Mouse (Mus musculus) thymus, postnatal 25 days (tissue): ENCODE measurements around the gene Hic2.
"Not testable (repeated sequence)": the region's sequence is repeated elsewhere in the genome, so short reads cannot be mapped to it uniquely, and the experiment has no call there.

Source experiments
- DNase-seq: peaks from one replicate; pipeline ENCODE4 v3.0.0; 2022

Gene Hic2

GRCm38 (mm10) chr16:17232794-17233701 is at the start of gene Hic2:
Hic2 (plus strand) TSS chr16:17233572.
- DNase-seq, result peak; percentile 92

DNA sequence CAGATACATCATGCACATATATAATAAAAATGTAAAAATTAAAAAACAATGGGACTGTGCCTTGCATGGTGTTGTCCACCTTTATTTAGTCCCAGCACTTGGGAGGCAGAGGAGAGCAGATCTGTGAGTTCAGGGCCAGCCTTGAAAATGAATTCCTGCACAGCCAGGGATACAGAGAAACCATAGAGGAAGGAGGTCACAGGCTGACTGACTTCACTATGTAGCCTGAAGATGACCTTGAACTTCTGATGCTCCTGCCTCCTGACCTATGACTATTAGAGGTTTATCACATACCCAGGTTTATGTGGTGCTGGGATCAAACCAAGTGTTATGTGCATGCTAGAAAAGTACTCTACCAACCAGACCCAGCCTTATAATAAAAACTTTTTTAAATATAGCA is 47.9 kb upstream of the Hic2 start:
- DNase-seq, result no peak

DNA sequence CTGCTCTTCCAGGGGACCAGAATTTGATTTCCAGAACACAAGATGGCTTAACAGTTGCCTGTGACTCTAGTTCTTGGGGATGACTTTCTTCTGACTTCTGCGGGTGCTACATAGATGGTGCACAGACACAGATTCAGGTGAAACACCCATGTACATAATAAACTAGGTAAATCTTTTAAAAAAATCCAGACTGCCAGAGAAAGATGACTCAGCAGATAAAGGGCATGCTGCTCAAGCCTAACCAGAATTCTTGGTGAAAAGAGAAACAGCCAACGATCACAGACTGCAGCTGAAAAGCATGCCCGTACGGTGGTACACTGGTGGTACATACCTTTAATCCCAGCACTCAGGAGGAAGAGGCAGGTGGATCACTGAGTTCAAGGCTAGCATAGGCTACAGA is 39.5 kb upstream of the Hic2 start:
- DNase-seq, result no peak

DNA sequence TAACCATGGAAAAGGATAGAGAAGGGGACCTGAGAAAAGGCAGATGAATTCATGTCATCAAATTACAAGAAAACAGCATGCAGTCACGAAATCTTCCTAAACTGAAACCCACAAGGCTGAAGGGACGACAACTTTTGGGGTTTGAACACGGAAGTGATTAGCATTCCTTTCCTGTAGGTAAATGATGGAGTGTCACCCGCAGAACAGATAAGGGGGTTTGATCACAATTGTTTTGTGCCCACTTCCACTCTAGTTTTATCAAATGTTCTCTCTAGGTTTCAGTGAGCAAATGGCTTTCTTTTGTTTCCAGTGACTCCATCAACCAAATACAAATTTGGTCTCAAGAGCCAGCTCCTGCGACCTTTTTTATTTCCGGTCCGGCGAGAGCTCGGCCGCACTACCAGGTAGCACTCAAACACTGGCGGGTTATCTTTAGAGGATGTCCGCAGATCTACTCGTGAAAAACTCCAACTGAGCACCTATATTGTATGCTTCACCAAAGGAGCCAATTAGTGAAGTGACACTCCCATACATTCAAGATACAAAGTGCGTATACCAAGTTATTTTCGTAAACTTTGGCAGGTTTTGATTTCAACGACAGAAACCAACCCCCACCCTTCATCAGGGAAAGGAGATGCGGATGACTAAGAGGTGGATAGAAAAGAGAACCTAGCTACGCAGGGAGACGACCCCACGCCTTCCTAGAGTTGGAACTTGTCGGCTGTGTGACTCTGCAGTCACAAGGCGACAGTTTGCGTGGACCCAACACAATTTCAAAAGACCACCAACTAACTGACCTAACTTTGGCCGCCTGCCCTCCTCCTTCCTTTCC is 33.0 kb upstream of the Hic2 start:
- peak; percentile 8 for DNase-seq

GRCm38 (mm10) chr16:17200953-17201707 is 32.2 kb upstream of the Hic2 start:
- DNase-seq, result peak; percentile 89

DNA sequence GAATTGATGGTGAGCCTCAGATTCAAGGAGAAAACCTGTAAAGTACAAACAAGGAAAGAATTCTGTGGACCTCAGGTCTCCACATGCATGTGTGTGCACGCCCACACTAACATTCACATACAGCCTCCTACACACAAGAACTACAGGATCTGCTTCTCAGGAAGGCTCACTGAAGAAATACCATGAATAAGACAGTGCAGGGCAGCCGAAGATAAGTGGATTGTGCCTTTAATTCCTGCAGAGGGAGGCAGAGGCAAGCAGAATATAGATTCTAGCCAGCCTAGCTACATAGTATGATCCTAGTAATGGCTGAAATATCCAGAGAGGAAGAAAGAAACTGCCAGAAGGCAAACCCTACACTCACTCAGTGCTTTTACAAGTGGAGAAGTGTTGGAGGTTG is 31.4 kb upstream of the Hic2 start:
- DNase-seq, result no peak

- DNase-seq, result no peak
Observed at GRCm38 (mm10) chr16:17202549-17202948, 30.8 kb upstream of the Hic2 start, which contains the start of gene Ube2l3. Ube2l3 (minus strand) TSS chr16:17202649.

DNA sequence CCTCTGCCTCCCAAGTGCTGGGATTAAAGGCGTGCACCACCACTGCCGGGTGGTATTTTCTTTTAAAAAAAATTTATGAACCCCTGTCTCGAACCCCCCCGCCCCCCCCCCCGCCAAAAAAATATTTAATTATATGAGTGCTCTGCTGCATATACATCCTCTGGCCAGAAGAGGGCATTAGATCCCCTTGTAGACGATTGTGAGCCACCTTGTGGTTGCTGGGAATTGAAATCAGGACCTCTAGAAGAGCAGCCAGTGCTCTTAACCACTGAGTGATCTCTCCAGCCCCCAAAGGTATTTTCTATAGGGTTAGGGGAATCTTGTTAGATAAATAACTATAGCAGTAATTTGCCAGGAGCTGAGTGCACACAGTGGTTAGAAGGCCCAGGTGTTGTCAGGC is 28.4 kb upstream of the Hic2 start:
- DNase-seq, result peak; percentile 44

GRCm38 (mm10) chr16:17208389-17209361 is 24.7 kb upstream of the Hic2 start, which contains the start of gene Rimbp3:
Rimbp3 (plus strand) TSS chr16:17208603.
- DNase-seq, result peak; percentile 86

GRCm38 (mm10) chr16:17209404-17209960 is 23.9 kb upstream of the Hic2 start:
- DNase-seq, result no peak

DNA sequence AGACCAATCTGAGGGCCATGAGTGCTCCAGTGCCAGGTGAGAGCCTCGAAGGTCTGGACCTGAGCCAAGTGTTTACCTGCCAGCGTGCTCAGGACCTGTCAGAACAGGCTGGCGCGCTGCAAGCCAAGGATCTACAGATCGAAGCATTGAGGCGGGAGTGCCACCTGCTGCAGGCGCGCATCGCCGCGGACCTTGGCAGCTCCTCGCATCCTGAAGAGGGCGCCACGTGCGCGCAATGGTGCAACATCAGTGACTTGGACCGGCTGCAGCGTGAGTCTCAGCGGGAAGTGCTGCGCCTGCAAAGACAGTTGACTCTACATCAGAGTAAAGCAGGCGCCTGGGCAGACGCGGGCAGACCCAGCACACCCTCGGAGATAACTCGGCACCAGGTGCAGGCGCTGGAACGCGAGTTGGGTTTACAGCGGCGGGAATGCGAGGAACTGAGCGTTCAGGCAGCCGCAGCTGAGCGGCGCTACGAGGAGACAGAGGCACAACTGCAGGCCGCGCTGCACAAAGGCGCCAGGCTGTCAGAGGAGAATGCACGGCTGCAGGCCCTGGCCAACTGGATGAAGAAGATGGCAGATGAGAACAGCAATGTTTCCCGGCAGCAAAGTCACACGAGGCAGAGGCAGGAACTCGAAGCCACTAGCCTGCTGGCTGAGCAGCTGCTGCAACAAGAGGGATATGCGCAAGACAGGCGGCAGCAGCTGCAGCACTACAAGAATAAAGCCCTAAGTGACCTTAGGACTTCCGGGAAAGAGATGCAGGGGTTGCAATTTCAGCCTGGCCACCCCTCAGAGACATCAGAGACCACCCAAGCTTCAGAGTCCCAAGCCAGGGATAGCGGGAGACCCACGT is 23.2 kb upstream of the Hic2 start:
- DNase-seq, result peak; percentile 95

GRCm38 (mm10) chr16:17216934-17217633 is 16.3 kb upstream of the Hic2 start:
- DNase-seq, result no peak

DNA sequence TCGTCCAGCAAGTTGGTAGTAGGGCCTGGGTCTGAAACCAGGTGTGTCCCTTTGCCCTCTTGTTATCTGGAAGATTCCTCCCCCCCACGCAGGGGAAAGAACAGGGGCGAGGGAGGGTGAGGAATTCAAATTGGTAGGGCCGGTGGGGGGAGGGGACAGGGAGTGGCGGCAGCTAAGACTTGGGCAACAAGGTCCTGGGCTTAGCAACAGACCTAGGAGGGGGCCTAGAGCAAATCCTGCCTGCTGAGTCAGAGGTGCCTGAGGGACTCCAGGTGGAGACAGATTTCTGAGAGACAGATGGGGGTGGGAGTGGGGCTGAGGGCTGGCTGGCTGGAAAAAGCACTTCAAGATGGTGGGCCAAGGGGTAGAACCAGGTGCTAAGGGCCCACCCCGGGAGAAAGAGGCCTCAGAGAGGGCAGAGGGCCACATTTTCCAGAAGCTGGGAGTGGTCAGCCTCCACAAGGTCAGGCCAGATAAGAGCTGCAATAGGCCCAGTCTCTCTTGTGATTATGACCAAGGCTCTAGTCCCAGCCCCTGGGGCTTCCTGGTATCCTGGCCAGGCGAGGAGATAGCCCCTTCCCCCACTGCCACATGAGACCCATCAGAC is 13.1 kb upstream of the Hic2 start:
- no peak for DNase-seq

GRCm38 (mm10) chr16:17222197-17222596 is 11.2 kb upstream of the Hic2 start:
- DNase-seq, result peak; percentile 93

DNA sequence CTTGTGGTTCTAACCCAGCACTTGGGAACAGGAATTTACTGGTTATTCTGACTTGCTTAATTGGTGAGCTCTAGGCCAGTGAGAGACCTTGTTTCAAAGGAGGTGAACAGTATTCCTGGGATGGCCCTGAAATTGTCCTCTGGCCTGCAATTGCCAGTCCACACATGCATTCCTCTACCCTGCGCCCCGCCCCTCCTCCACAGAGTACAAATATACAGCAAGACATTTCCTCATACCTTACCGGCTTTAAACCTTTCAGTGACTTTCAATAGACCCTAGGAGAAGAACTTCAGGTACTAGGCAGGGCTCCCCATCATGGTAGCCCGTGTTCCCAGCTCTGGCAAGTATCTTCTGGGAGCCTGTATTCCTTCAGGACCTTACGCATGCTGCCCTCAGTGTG is 7.8 kb upstream of the Hic2 start:
- no peak for DNase-seq

GRCm38 (mm10) chr16:17226496-17226895 is 6.9 kb upstream of the Hic2 start:
- DNase-seq, result no peak

GRCm38 (mm10) chr16:17231523-17231922 is 1.8 kb upstream of the Hic2 start:
- DNase-seq, result not testable (repeated sequence)

GRCm38 (mm10) chr16:17233702-17234498 is 528 bp downstream of the Hic2 start:
- peak; percentile 64 for DNase-seq
